Mouse (Mus musculus): ENCODE data around the gene Kmt2c. TPM values are rescaled to one million over a fixed set of nuclear protein-coding genes. Genes with fewer than 3 reads are reported as not detected.

Gene Kmt2c
- total RNA-seq (2021): 100 to 1,000 TPM in 1 of 2 experiments, 10 to 100 TPM in 1; 89.2 to 101 TPM

DNA sequence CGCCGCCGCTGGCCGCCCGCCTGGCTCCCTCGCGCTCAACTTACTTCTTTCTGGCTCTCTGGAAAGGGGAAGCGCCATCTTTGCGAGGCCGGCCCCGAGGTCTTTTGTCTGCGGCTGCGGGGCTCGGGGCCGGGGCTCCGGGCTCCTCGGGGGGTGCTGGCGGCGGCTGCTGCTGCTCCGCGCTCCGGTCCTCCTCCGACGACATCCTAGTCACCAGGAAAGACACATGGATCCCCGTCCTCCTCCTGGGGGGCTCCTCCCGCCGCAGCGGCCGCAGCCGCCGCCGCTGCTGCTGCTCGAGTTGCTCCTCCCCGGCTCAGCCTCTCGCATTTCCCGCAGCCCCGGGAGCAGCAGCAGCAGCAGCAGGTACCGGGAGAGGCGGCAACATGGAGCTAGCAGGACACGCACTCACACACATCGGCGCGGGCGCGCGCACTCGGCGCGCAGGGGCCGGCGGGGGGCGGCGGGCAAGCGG is at the start of gene Kmt2c:
Gene Kmt2c (minus strand): TSS at position 438 of the 475 bp plus-strand sequence.
- intact Hi-C loops (cut with DNase I): loop anchor here (10.0 kb wide), 1 partner anchor 74 kb away; no protein-coding TSS in a partner anchor
- peak; percentile 82 for DNase-seq

DNA sequence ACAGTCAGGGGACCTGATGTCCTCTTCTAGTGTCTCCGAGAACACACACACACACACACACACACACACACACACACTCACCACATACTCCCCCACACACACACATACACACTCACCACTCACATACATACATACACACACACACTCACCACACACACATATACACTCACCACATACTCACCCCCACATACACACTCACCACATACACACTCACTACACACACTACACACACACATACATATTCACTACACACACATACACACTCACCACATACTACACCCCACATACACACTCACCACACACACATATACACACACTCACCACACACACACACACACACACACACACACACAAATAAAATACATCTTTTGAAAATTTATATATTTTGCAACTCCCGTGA is 48.3 kb upstream of the Kmt2c start:
- intact Hi-C loops (cut with DNase I): no loop called here
- DNase-seq: no peak

DNA sequence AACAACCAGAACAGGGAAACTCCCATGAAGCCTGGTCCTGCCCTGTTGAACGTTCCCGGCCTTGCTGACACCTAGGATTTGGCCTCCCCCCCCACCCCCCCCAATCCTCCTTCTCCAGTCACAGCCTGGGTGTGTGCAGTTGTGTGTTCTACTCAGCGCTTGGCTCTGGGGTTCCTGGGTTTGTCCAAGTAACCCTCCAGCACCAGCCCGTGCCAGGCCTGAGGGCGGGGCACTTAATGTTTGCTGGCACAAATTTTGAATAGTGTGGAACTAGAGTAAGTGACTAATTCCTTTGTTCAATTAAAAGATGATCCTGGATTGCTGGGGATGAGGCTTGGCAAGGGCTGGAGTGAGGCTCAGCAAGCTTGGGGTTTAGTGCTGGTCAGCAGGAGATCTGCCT is 46.0 kb upstream of the Kmt2c start:
- intact Hi-C loops (cut with DNase I): loop anchor here (5.0 kb wide), 1 partner anchor 43 kb away; no protein-coding TSS in a partner anchor

DNA sequence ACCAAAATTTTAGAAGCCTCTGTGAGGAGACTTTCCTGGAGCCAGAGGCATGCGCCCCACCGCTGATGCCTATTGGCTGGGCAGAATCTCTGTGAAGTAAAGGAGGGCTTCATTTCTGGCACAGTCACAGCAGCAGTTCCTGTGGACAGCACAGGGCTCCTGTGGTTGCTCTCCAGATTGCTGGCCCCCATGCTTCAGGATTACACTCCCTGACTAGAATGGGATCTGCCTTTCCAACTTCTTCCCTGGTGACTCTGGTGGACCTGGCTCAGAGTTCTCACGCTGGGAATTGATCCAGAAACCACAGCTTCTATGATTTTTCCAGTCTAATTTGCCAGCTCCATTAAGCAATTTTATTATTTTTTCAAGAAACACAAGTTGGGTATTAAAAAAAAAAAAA is 45.5 kb upstream of the Kmt2c start:
- peak; percentile 53 for DNase-seq
- intact Hi-C loops (cut with DNase I): loop anchor here (5.0 kb wide), 1 partner anchor 43 kb away; no protein-coding TSS in a partner anchor

More for the DNA sequence above, 46.0 kb upstream of the Kmt2c start:
- peak; percentile 47 for DNase-seq

DNA sequence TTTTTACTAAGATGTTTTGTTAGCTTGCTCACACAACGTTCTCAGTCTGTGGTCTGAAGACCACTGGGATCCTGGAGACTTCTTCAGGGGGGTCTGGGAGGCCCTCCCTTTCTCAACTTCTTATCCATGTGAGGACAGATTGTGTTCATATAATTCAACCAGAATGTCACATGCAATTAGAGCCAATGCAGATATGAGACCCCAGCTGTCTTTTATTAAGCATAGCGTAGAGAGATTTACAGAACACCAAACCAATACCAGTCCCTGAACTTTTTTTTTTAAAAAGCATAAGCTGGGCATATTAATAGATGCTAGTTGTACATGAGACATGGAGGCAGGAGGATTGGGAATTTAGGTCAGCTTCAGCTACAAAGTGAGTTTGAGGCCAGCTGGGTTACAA is 43.1 kb upstream of the Kmt2c start:
- DNase-seq: no peak
- intact Hi-C loops (cut with DNase I): loop anchor here (5.0 kb wide), 1 partner anchor 46 kb away; no protein-coding TSS in a partner anchor

DNA sequence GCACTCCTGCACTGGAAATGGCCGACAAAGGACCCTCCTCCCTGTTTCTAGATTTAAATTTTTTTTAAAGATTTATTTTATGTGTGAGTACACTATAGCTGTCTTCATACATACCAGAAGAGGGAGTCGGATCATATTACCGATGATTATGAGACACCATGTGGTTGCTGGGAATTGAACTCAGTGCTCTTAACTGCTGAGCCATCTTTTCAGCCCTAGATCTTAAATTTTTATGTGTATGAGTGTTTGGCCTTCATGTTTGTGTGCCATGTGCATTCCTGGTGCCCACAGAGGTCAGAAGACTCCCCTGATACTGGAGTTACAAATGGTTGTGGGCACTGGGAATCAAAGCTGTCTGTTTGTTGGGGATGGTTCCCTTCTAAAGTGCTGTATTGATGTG is 42.3 kb upstream of the Kmt2c start:
- no peak for DNase-seq
- intact Hi-C loops (cut with DNase I): loop anchor here (5.0 kb wide), 1 partner anchor 46 kb away; no protein-coding TSS in a partner anchor

DNA sequence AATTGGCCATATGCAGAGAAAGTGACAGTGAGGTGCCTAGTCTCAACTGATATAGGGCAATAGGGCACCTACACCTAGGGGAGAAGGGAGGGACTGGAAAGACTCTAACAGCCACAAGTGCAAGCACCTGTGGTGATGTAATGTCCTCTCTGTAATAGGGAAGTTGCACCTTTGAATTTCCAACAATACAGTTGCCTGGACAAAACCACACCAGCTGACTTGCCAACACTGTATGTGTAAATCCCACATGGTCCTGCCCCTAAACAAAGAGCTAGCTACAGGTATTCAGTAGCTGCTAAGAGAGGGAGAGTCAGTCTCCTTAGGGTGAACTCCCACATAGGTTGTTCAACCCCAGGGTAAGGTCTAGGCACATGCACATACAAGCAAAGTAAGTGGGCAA is 41.8 kb upstream of the Kmt2c start:
- DNase-seq: no peak
- intact Hi-C loops (cut with DNase I): loop anchor here (5.0 kb wide), 1 partner anchor 47 kb away; no protein-coding TSS in a partner anchor

DNA sequence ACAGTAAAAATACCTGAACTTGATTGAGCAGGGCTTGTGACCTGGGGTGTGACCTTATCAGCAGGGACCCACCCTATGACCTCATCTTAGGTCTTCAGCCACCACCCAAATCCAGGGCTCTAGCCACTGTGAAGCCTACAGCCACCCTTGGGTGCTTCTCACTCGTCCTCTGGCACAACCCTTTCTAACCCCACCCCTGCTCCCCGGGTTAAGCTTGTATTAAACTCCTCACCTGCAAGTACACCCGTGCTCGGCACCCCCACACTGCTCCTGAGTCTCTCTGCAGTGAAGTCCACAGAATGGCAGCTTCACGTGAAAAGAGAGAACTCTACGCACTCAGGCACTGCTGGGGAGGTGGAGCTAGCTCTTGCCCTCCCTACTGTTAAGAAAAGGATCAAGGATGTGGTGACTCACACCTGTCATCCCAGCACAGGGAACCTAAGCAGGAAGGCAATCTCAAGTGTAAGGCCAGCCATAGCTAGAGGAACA is 38.4 kb upstream of the Kmt2c start:
- DNase-seq: no peak
- intact Hi-C loops (cut with DNase I): no loop called here

DNA sequence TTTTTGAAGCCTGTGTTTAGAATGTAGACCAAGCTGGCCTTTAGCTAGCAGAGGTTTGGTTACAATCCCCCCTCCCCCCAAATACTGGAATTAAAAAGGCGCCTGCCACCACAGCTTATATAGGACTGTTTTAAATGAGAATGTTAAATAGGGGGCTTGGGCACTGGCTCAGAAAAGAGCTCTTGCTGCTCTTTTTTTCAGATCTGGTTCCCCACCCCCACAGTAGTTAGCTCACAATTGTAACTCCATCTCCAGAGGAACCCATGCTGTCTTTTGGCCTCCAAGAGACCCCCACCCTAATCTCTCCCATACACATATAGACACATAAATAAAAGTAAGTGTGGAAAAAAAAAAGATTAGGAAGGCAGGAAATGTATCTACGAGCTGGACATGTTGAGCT is 37.9 kb upstream of the Kmt2c start:
- DNase-seq: no peak
- intact Hi-C loops (cut with DNase I): no loop called here

DNA sequence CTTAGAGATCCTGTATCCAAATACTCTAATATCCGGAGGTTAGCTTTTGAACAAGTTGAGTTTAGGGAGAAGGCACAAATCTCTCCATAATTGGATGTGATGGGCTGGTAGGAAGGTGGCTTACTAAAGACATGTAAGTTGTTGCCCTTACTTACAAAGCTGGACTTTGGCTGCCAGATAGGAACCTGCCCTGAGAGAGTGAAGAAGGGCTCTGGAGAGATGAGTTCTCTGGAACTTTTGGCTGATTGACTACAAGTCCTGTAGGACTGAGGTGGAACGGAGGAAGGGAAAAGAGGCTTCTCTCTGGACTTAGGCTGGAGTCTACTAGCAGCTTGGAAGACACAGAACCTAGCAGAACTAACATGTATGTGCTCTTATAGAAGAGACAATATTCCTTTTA is 37.0 kb upstream of the Kmt2c start:
- DNase-seq: no peak
- intact Hi-C loops (cut with DNase I): no loop called here

DNA sequence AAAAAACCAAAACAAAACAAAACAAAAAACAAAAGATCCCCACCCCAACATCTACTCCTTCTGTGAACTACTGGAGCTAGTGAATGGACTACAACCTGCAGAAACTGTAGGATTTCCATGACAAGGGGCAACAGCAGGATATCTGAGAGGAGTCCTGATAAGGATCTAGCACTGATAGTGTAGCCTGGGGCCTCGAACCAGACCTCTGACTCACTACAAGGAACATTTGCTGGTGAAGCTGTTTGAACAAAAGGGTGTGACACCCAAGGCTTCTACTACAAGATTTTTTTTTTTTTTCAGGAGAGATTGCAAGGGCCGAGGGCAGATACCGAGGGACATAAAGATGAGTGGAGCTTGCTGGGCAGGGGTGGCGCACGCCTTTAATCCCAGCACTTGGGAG is 34.7 kb upstream of the Kmt2c start:
- no peak for DNase-seq
- intact Hi-C loops (cut with DNase I): no loop called here

DNA sequence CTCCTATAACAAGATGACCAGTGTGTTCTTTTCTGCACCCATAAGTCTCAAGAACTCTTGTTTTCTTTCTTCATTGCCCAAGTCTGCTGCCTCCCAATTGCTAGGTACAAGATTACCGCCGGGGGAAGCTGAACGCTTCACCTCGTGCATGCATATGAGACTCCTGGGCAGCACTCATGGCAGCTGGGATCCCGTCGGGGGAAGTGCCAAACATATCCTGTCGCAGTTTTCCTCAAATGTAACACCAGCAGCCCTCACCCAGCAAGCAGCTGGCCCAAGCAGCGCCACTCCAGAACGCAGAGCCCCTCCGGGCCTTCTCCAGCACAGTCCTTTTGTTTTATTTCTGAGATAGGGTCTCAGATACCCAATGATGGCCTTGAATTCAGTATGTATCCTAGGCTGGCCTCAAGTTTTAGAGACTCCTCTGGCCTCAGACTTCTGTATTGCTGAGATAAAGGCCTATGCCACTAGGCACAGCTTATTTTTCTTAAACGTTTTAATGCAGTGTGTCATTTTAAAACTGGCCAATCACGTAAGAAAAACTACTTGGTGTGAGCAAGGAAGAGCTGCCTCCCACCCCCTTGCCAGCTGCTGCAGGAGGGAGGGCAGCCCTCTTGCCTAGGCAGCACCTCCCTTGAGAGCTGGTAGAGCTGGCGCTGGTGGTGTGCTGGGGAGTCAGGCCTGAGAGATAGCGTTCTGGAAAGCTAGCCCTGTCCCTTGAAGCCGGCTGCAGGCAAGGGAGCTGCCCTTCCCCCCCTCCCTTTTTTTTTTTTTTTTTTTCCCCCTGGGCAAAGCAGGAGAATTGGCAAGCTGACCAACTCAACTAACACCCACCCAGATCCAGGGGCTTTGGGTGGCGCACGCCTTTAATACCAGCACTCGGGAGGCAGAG is 33.9 kb upstream of the Kmt2c start:
- peak; percentile 17 for DNase-seq
- intact Hi-C loops (cut with DNase I): no loop called here

DNA sequence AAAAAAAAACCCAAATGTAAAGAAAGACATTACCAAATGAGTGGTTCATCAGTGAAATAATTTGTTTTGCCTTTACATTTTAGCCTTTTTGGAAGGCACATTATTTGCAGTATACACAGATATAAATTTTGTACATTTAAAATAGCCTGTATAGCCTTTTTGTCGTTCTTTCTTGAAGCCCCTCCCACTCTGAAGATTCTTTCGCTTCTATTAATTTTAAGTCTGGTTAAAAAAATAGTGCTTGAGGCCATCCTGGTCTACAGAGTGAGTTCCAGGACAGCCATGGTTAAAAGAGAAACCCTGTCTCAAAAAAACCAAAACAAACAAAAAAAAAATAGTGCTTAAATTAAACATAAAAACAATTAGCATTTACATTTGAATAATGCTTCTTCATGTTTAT is 32.0 kb upstream of the Kmt2c start:
- intact Hi-C loops (cut with DNase I): no loop called here
- DNase-seq: no peak

DNA sequence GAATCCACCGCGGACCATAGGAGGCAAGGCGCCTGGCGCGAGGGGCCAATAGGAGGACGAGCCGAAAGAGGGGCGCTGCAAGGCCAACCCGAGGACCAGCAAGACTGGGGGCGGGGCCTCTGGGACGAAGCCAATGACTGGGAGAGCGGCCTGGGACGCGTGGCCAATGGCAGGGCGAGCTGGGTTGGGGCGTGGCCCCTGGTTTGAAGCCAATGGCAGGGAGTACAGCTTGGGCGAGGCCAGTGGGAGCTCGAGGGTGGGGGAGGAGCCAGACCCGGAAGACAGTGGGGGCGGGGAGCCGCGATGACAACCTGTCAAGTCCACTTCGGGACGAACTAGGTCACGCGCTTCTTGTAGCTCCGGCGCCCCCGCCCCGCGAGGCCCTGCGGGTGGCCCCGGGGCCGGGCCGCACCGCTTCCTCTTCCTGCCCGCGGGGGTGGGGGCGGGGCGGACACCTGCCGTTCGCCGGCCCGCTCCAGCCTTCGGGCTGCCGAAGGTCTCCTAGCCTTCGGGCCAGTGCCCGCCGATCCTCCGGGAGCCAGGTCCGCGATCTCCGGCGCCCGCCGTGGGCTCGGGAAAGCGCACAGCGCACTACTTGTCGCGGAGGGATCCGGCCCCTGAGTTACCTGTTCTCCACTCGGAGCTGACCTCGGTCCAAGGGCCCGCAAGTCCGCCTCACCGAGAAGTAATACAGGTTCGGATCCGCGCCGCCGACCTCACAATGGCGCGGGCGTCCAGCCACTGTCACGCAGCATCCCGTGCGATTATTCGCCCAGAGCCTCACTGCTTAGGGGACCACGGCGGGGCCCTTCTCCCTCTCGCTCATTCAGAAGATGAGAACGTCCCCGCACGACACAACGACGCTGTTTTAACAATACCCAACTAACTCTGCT is 31.2 kb upstream of the Kmt2c start:
- peak; percentile 100 for DNase-seq
- intact Hi-C loops (cut with DNase I): no loop called here

DNA sequence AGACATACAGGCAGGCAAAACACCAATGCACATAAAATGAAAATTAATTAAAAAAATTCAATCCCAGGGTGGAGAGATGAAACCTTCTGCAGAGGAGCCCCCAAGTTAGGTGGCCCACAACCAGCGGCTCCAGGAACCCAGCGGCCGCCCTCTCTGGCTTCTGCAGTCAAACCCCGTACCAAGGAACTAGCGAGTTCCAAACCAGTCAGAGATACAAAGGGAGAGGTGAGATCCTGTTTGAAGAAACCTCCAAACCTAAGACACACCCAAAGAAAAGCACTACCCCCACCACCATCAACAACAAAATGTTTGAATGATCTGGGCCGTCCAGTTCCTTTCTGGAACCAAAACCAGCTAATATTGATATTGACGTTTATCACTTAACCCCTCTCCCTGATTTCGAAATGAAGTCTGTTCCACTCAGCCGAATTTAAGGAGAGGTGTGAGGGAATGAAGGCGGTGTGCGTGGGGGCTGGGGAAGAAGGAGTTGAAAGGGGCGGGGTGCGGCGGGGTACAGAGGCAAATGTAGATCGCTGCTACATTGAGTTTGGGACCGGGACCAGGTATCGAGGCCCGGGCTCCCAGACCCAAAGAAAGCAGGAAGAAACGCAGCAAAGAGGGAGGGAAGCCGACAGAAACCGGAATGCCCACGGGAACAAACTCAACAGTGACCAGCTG is 30.4 kb upstream of the Kmt2c start:
- no peak for DNase-seq
- intact Hi-C loops (cut with DNase I): no loop called here

DNA sequence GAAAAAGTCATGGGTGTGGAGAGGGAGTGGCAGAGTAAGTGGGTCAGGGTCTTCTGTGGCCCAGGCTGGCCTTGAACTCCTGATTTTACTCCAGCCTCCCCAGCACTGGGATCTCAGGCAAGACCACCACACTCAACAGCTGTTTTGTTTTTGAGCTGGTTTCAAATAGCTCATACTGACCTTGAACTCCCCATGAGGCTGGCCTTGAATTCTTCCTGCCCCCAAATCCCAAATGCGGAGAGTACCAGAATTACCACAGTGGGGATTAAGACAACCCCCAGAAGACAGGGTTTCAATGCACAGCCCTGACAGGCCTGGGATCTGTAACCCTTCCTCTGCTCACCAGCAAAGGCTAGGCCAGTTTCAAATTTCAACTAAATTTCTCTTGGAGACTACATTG is 29.4 kb upstream of the Kmt2c start:
- DNase-seq: no peak
- intact Hi-C loops (cut with DNase I): no loop called here

DNA sequence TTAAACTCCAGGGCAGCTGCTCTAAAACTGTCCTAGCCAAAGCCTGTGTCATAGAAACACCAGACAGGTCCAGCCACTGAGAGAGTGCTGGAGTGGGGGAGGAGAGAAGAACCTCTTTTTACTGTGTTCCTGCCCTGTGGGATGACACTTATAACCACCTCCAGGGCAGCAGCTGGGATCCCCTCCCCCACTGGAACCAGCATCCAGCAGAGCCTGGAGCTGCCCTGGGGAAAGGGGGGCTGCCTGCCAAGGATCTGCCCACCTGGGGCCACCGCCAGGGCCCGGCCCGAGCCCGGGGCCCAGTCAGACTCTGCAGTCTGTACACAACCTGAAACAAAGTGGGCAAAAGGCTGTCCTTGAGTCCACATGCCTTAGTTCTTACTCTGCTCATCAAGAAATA is 28.3 kb upstream of the Kmt2c start:
- DNase-seq: peak; percentile 41
- intact Hi-C loops (cut with DNase I): no loop called here

DNA sequence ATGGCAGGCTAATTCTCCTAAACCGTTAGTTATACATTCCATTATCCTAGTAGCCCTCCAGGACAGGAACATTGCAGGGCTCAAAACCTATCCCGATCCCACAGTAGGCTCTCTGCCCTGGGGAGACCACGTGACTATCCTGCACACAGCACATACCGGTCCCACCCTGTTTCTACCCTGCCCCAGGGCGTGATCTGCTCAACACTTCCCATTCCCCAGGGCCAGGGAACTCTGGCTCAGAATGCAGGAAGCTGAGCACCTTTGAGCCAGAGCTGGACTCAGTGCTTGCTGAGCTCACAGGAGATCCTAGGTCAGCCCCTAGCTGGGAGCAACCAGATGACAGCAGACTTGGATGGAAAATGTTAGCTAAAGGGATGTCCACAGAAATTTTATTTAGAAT is 27.5 kb upstream of the Kmt2c start:
- intact Hi-C loops (cut with DNase I): no loop called here
- no peak for DNase-seq

DNA sequence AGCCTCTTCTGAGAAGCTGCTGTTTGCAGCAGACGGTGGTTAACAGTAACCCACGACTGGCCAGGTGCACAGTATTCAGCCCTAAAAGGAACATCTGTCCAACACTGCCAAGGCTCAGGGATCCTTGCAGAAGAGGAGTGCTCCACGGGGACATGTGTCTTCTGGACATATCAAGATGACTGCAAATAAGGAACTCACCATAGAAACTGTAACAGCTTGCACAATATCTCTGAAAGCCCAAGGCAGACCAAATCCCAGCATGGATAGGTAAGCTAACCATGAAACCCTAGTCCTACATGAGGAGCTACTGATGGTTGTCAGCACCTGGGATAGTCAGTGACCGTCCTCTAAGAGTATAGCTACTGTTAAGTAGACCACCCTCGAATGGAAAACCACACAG is 22.9 kb upstream of the Kmt2c start:
- intact Hi-C loops (cut with DNase I): no loop called here

DNA sequence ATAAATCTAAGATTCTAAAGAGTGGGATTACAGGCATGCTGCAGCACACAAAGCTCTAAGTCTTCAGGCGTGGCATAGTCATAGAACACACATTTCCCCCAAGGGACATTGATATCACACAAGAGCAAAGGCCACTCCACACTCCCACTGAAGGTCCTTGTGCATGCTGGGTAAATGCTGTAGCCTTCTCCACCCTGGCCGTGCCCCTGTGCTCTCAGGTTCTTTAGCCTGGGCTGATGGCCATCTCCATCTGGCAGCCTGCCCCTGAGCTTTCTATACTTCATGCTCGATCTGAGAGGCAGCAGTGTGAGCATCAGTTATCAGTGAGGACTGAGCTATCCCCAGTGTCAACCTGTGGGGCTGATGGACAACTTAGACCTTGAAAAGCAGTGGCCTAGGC is 21.2 kb upstream of the Kmt2c start:
- DNase-seq: peak; percentile 47
- intact Hi-C loops (cut with DNase I): no loop called here

More for the DNA sequence above, 22.9 kb upstream of the Kmt2c start:
- no peak for DNase-seq
